Mouse (Mus musculus) 416B (cell line): ENCODE data around the gene Slc3a2.

Experiments used
- DNase-seq: peaks from one replicate; pipeline ENCODE4 v3.0.0; 2011; ENCODE audit warnings: low read depth

Gene Slc3a2

GRCm38 (mm10) chr19:8662337-8662736, 60.8 kb downstream of the Slc3a2 start:
- DNase-seq = peak; percentile 27

DNA sequence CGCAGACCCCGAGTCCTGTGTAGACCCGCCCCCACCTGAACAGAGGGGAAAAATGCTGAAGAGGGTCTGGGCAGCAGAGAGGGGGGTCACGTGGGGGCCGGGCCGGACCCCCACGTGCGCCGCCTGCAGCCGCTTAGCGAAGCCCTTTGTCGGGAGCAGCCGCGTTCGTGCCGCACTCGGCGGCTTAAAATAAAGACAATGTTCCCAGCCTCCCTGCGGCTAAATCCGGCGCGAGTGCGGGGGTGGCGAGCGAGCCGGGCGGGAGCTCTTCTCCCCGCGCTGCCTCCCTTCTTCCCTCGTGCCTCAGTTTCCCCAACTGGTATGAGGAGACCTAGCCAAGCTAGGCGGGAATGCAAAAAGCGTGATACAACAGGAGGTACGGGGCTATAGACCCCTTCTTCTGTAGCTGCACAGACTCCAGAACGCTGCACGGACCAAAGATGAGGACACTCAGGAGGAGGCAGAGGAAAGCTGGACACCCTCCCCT, 61.3 kb downstream of the Slc3a2 start:
- no peak for DNase-seq
